Mouse (Mus musculus) heart, postnatal 25 days (tissue): ENCODE results near the gene Ddost. TPM values are rescaled to one million over a fixed set of nuclear protein-coding genes. Genes with fewer than 3 reads are reported as not detected.

Experiments
- microRNA-seq: library from miRNA; unstranded; fragments of <30 nt; microRNA quantifications from one replicate; pipeline ENCODE4 v1.2.0, GENCODE M21; 2022
- total RNA-seq, 2 experiments: library from RNA; stranded (reverse); gene quantifications; 2 replicates each; pipeline ENCODE4 v1.2.3; 2021

The Ddost gene
- total RNA-seq, 2 experiments from 2014 or later: 63.6 to 68.4 TPM

Small RNA genes within 50 kb of the gene (microRNA-seq; reads per million reads assigned to microRNA genes)
- gene Gm27646 (not detected), gene Mir7019 (2.5 reads per million)

Other genes with a start within 250 kb of the Ddost start
- gene Hp1bp3, start 88.4 kb upstream of the Ddost start, total RNA-seq: 10 to 100 TPM; 80.9 to 81.8 TPM
- gene Sh2d5, start 54.3 kb upstream of the Ddost start, total RNA-seq: under 1 TPM in 1 of 2 experiments, not detected in 1; 0.25 TPM
- gene Kif17, start 54.3 kb upstream of the Ddost start, total RNA-seq: under 1 TPM; 0.13 to 0.22 TPM
- 100 to 1,000 TPM; 560 to 591 TPM for gene Pink1, start 21.6 kb downstream of the Ddost start, total RNA-seq
- gene Cda, start 63.3 kb downstream of the Ddost start, total RNA-seq: 1 to 10 TPM; 1.3 to 1.8 TPM
- gene Fam43b, start 91.8 kb downstream of the Ddost start, total RNA-seq: under 1 TPM in 1 of 2 experiments, not detected in 1; 0.11 TPM
- 10 to 100 TPM; 68.1 to 79.0 TPM for gene Mul1, start 129.9 kb downstream of the Ddost start, total RNA-seq
- 10 to 100 TPM in 1 of 2 experiments, 1 to 10 TPM in 1; 9.6 to 11.2 TPM for gene Camk2n1, start 149.6 kb downstream of the Ddost start, total RNA-seq